Mouse (Mus musculus): ENCODE measurements around the gene Susd5. TPM values are rescaled to one million over a fixed set of nuclear protein-coding genes. Genes with fewer than 3 reads are reported as not detected.

Gene Susd5
- total RNA-seq (2014; fragmentation: Nextera tagmentation) = not detected in 2 replicates
- total RNA-seq (2017) = 0.06 and 0.16 TPM in 2 replicates
- not detected in 2 replicates for polyA plus RNA-seq (2012)

GRCm38 (mm10) chr9:114057090-114057796 is at the start of gene Susd5:
Susd5 (plus strand) TSS chr9:114057140.
- Histone ChIP-seq H3K36me3 (replicated peaks) (no peaks in the 10 kb centered on the region), H3K27me3 (ENCODE audit: insufficient read depth, low read length) (no peaks in the 10 kb centered on the region), H3K9me3 (replicated peaks) (no peaks in the 10 kb centered on the region), H3K4me1 (ENCODE audit: insufficient read depth, low read depth, low read length) (no peaks in the 10 kb centered on the region), H3K4me3 (ENCODE audit: low read depth, low read length) (no peak within 1 kb of the TSS)
- DNase-seq (ENCODE audit: low spot score) (no peak), ATAC-seq (ENCODE audit: extremely low read depth, insufficient number of reproducible peaks, low FRiP score, poor library complexity, severe bottlenecking) (no peak)
- TF ChIP-seq POLR2AphosphoS5 (IDR thresholded peaks at IDR 0.05; ENCODE audit: insufficient replicate concordance, low read depth, low read length) (no peak), CTCF (IDR thresholded peaks at IDR 0.05; ENCODE audit: low read depth, low read length) (no peak), TAL1 (conservative IDR thresholded peaks at IDR 0.05; ENCODE audit: low read depth, low read length) (no peak), GATA2 (IDR thresholded peaks at IDR 0.05; ENCODE audit: borderline replicate concordance, low read depth, low read length) (no peak), GATA1 (IDR thresholded peaks at IDR 0.05; ENCODE audit: borderline replicate concordance, low read length) (no peak)

- ATAC-seq (ENCODE audit: extremely low read depth, insufficient number of reproducible peaks, low FRiP score, poor library complexity, severe bottlenecking) (no peak), DNase-seq (ENCODE audit: low spot score) (no peak)
- H3K27me3 ChIP-seq (ENCODE audit: insufficient read depth, low read length) = peaks cover 6% of the 10 kb centered on the region
- TF ChIP-seq GATA1 (IDR thresholded peaks at IDR 0.05; ENCODE audit: borderline replicate concordance, low read length) = no peak
- no peak for TF ChIP-seq GATA2 (IDR thresholded peaks at IDR 0.05; ENCODE audit: borderline replicate concordance, low read depth, low read length)
- no peak for TF ChIP-seq POLR2AphosphoS5 (IDR thresholded peaks at IDR 0.05; ENCODE audit: insufficient replicate concordance, low read depth, low read length)
- TF ChIP-seq CTCF (IDR thresholded peaks at IDR 0.05; ENCODE audit: low read depth, low read length) = no peak
- H3K36me3 ChIP-seq (replicated peaks) = no peaks in the 10 kb centered on the region
- H3K9me3 ChIP-seq (replicated peaks) = peaks cover 4% of the 10 kb centered on the region
- no peak overlapping the region for H3K4me3 ChIP-seq (ENCODE audit: low read depth, low read length)
- H3K4me1 ChIP-seq (ENCODE audit: insufficient read depth, low read depth, low read length) = peaks cover 3% of the 10 kb centered on the region; the same call in 1 of the 2 replicates
Measured at GRCm38 (mm10) chr9:114007850-114008350, 49.0 kb upstream of the Susd5 start.

GRCm38 (mm10) chr9:114009526-114009925 is 47.4 kb upstream of the Susd5 start:
- ATAC-seq (ENCODE audit: extremely low read depth, insufficient number of reproducible peaks, low FRiP score, poor library complexity, severe bottlenecking) = no peak

DNA sequence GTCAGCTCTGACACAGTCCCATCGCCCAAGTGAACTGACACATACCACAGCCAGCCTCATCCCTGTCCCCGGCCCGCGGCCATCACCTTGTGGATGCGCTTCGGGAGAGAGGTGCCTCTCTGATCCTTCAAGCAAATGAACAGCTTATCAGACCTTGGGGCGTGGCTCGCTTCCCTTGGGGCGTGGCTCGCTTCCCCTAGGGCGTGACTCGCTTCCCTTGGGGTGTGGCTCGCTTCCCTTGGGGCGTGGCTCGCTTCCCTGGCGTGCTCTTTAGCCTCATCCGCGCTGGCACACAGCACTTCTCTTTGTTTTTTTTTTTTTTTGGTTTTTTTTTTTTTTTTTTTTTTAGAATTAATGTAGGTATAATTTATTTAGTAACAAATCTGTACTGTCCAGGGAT is 45.7 kb upstream of the Susd5 start:
- Histone ChIP-seq H3K4me3 (ENCODE audit: low read depth, low read length) (no peak overlapping the region; the same call in 1 of the 2 replicates), H3K36me3 (replicated peaks) (no peaks in the 10 kb centered on the region), H3K9me3 (replicated peaks) (peaks cover 4% of the 10 kb centered on the region), H3K27me3 (ENCODE audit: insufficient read depth, low read length) (peaks cover 6% of the 10 kb centered on the region), H3K4me1 (ENCODE audit: insufficient read depth, low read depth, low read length) (peaks cover 3% of the 10 kb centered on the region; the same call in 1 of the 2 replicates)
- ATAC-seq (ENCODE audit: extremely low read depth, insufficient number of reproducible peaks, low FRiP score, poor library complexity, severe bottlenecking) (no peak), DNase-seq (ENCODE audit: low spot score) (no peak)
- no peak for TF ChIP-seq TAL1 (conservative IDR thresholded peaks at IDR 0.05; ENCODE audit: low read depth, low read length)
- no peak for TF ChIP-seq GATA2 (IDR thresholded peaks at IDR 0.05; ENCODE audit: borderline replicate concordance, low read depth, low read length)
- TF ChIP-seq CTCF (IDR thresholded peaks at IDR 0.05; ENCODE audit: low read depth, low read length) = no peak
- TF ChIP-seq GATA1 (IDR thresholded peaks at IDR 0.05; ENCODE audit: borderline replicate concordance, low read length) = no peak
- no peak for TF ChIP-seq POLR2AphosphoS5 (IDR thresholded peaks at IDR 0.05; ENCODE audit: insufficient replicate concordance, low read depth, low read length)

More at GRCm38 (mm10) chr9:114009526-114009925, 47.4 kb upstream of the Susd5 start:
- TF ChIP-seq GATA2 (IDR thresholded peaks at IDR 0.05; ENCODE audit: borderline replicate concordance, low read depth, low read length) (no peak), CTCF (IDR thresholded peaks at IDR 0.05; ENCODE audit: low read depth, low read length) (no peak), TAL1 (conservative IDR thresholded peaks at IDR 0.05; ENCODE audit: low read depth, low read length) (no peak), POLR2AphosphoS5 (IDR thresholded peaks at IDR 0.05; ENCODE audit: insufficient replicate concordance, low read depth, low read length) (no peak), GATA1 (IDR thresholded peaks at IDR 0.05; ENCODE audit: borderline replicate concordance, low read length) (no peak)
- Histone ChIP-seq H3K27me3 (ENCODE audit: insufficient read depth, low read length) (peaks cover 6% of the 10 kb centered on the region), H3K36me3 (replicated peaks) (no peaks in the 10 kb centered on the region), H3K9me3 (replicated peaks) (peaks cover 4% of the 10 kb centered on the region), H3K4me3 (ENCODE audit: low read depth, low read length) (no peak overlapping the region), H3K4me1 (ENCODE audit: insufficient read depth, low read depth, low read length) (peaks cover 3% of the 10 kb centered on the region; the same call in 1 of the 2 replicates)
- no peak for DNase-seq (ENCODE audit: low spot score)

- no peaks in the 10 kb centered on the region for H3K27me3 ChIP-seq (ENCODE audit: insufficient read depth, low read length)
- no peaks in the 10 kb centered on the region for H3K36me3 ChIP-seq (replicated peaks)
- no peak overlapping the region for H3K4me3 ChIP-seq (ENCODE audit: low read depth, low read length)
- H3K4me1 ChIP-seq (ENCODE audit: insufficient read depth, low read depth, low read length) = peaks cover 7% of the 10 kb centered on the region
- TF ChIP-seq CTCF (IDR thresholded peaks at IDR 0.05; ENCODE audit: low read depth, low read length) (no peak), GATA1 (IDR thresholded peaks at IDR 0.05; ENCODE audit: borderline replicate concordance, low read length) (no peak), GATA2 (IDR thresholded peaks at IDR 0.05; ENCODE audit: borderline replicate concordance, low read depth, low read length) (no peak), TAL1 (conservative IDR thresholded peaks at IDR 0.05; ENCODE audit: low read depth, low read length) (no peak), POLR2AphosphoS5 (IDR thresholded peaks at IDR 0.05; ENCODE audit: insufficient replicate concordance, low read depth, low read length) (no peak)
- DNase-seq (ENCODE audit: low spot score) (no peak), ATAC-seq (ENCODE audit: extremely low read depth, insufficient number of reproducible peaks, low FRiP score, poor library complexity, severe bottlenecking) (no peak)
- peaks cover 6% of the 10 kb centered on the region for H3K9me3 ChIP-seq (replicated peaks)
Measured at GRCm38 (mm10) chr9:114014034-114014433, 42.9 kb upstream of the Susd5 start.

DNA sequence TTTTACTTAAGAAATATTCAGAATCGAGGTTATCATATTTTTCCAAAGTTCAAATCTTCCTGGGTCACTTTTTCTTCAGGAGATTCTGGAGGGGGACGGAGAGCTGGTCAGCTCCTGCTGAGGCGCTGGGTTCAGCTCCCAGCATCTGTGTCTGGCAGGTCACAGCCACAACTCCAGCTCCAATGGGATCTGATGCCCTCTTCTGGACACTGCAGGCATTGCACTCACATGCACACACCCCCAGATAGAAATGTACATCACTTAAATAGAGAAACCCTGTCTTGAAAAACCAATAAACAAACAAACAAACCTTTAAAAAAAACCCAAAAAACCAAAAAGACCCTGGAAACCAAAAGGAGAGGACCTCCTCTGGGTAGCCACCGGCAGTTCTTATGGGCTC is 41.2 kb upstream of the Susd5 start:
- DNase-seq (ENCODE audit: low spot score) (no peak), ATAC-seq (ENCODE audit: extremely low read depth, insufficient number of reproducible peaks, low FRiP score, poor library complexity, severe bottlenecking) (no peak)
- no peak for TF ChIP-seq POLR2AphosphoS5 (IDR thresholded peaks at IDR 0.05; ENCODE audit: insufficient replicate concordance, low read depth, low read length)
- TF ChIP-seq CTCF (IDR thresholded peaks at IDR 0.05; ENCODE audit: low read depth, low read length) = peak; percentile 55
- no peak overlapping the region for H3K4me3 ChIP-seq (ENCODE audit: low read depth, low read length)
- peaks cover 7% of the 10 kb centered on the region for H3K4me1 ChIP-seq (ENCODE audit: insufficient read depth, low read depth, low read length)
- no peaks in the 10 kb centered on the region for H3K27me3 ChIP-seq (ENCODE audit: insufficient read depth, low read length)
- no peaks in the 10 kb centered on the region for H3K36me3 ChIP-seq (replicated peaks)
- H3K9me3 ChIP-seq (replicated peaks) = peaks cover 6% of the 10 kb centered on the region

Measured in G1E (cell line).